Mouse (Mus musculus) forelimb bud, embryonic 11.5 days (tissue): Measurements from ENCODE around the gene Mcm9.
A peak's percentile ranks its signal among the peaks of the same experiment; 100 is the strongest.

Source experiments
- DNase-seq: peaks from one replicate; pipeline ENCODE4 v3.0.0-alpha.2; 2012; ENCODE audit warnings: low read depth, low spot score

Gene Mcm9

DNA sequence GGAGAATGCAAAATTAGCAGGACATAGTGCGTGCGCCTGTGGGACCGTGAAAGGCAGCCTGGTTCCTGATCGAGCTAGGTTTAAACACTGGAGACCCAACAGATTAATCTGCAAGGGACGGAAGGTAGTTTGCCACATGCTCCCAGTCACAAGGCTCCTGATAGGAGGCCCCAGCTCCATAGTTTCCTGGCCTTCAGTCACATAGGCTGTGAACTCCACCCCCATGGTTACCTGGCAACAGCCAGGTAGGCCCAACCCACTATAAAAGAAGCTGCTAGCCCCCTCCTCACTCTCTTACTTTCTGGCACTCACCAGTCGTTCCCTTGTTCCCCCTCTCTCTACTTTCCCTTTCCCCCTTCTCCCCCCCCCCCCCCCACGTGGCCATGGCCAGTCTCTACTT is 50.1 kb downstream of the Mcm9 start:
- DNase-seq = peak; percentile 30

DNA sequence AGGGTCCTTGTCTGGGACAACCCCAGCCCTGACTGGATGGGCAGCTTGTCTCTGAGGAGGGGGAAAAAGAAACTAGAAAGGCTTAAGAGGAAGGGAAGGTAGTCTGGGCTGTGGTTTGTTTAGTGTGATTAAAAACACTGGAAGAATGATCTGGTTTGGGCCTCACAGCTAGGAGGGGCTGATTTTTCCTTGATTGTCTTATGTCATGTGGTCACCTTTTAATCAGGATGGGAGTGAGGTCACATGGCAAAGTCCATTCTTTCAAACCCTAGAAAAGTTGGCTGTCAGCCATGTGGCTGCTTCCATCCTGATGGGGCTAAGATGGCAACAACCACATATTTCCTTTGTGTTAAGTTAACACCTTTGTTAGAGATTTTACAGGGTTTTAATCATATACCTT is 61.7 kb downstream of the Mcm9 start:
- no peak for DNase-seq

DNA sequence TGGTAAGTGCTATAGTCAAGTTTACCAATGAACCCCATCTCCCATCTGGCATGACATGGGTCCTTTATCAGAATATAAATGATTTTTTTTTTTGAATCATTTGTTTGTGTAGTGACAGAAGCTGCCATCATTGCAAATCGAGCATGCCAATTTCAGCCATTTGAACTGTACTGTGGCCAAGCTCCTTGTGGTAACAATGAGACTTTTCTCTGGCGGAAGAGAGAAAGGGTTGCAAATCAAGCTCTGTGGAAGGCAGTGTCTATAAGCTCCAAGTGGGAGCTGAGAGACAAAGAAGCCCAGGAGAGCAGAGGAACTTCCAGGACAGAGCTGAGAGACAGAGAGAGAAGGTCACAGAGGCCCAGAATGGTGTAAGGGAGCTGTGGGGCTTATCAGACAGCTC is 64.7 kb downstream of the Mcm9 start:
- DNase-seq = no peak

DNA sequence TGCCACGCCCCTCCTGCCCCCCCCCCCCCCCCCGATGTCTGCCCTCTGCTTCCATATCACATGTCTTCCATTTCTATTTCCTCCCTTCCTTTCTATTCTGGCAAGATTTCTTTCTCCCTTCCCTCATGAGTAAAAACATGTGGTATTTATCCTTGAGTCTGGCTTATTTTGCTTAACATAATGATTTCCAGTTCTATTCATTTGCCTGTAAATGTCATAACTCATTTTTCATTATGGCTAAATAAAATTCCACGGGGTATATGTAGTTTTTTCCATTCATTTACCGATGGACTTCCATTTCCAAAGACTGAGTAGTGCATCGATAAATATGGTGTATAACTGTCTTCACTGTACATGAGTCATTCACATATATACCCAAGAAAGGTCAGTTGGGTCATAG is 68.2 kb downstream of the Mcm9 start:
- DNase-seq = no peak

DNA sequence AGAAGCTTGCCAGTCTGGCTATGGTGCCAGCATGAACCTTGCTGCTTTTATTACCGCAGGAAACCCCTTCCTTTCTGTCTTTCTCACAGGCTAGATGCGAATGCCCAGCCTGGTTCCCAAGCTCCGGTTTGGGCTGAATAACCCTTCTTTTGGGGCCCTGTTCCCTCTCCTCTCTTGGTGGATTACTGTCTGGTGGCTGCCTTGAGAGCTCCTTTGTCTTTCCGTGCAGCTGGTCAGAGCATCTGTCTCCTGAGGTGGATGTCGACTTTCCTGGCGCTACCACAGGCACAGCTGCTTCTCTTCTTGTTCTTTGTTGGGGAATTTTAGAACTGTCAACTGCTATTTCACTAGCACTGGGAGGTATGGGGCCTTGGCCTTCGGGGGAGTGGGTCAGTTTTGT is 92.6 kb downstream of the Mcm9 start:
- DNase-seq = no peak

DNA sequence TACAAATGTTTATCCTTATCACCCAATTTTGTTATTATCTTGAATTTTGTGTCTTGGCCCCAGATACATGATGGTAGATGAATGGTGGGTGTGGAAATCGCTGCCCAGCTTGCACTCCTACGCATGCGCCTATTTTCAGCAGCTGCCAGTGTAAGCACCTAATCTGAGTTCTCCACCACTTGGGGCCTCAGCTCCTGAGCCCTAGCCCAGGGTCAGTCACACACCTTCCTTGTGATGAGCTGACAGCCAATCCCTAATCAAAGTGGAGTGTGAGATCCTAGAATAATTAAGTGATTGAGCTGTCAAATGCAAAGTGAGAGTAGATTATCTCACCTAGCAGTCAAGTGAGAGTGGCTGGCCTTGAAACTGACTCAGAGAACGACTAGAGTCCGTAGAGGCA is 97.9 kb downstream of the Mcm9 start:
- DNase-seq = no peak

DNA sequence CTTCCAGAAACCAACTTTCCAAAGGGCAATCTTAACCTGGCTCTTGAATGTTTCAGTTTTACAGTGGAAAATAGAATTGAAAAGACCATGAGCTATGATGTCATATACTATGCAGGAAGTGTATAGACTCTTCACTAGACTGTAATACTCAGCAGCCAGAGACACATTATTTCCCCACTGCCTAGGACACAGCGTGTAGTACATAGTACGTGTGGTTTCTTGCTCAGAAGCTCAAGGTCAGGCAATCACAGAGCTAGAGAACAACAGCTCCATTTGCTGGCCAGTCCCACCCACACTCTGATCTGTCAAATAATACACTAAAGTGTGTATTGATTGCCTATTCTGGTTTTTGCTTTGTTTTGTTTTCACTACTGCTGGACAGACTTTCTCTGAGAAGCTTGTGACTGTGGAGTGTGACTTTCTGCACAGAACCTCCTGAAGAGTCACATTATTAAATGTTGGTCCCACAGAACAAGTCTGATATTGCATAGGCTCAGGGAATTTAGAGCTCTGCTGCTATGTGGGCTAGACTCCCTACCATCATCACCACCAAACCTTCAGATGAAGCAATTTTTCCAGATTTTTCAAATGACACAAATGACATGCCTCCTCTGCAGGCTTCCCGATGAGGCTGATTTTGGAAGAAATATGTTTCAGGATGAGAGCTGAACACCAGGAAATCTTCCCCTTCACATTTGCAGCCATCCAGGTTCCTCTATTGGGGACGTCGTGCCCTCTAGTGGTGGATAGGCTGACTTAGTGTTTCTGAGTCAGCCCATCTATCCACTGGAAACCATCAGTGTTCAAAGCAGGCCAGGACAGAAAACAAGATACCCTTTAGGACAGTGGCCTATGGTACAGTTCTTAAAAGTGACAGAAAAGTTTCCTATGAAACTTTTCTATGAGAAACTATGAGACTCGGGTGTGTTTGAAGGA is 102.1 kb downstream of the Mcm9 start:
- DNase-seq = peak; percentile 53

DNA sequence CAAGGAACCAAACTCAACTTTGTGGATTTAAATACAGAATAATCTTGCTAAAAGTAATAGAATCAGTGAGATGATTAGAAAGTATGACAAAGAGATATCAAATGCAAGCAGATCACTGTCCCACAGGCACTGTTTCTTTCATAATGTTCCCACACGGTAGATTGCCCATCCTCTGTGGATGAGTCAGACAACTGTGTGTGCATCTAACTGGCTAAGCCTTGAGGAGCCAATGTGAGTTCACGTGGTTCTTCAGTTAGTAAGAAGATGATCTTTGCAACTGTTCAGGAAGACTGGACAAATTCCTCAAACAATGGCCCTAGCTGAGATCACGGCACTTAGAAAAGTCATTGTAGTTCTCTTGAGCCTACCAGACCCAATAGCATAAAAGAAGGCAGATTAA is 102.9 kb downstream of the Mcm9 start:
- no peak for DNase-seq

DNA sequence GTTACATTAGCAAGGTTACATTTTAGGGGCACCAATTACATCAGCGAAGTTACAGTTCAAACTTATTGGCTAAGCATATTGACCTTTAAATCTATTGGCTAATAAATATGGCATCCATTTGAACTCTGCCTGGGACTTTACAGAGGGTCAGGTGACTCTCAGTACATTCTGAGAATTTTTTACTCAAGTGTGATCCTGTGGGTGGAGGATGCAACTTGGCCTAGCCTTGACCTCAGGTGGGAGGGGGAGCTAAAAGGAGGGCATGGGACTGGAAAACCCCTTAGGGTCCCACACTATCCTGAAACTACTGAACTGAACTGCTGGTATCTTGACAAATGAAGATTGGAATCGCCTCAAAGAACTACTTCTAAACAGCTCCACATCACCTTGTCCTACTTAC is 103.9 kb downstream of the Mcm9 start:
- no peak for DNase-seq

DNA sequence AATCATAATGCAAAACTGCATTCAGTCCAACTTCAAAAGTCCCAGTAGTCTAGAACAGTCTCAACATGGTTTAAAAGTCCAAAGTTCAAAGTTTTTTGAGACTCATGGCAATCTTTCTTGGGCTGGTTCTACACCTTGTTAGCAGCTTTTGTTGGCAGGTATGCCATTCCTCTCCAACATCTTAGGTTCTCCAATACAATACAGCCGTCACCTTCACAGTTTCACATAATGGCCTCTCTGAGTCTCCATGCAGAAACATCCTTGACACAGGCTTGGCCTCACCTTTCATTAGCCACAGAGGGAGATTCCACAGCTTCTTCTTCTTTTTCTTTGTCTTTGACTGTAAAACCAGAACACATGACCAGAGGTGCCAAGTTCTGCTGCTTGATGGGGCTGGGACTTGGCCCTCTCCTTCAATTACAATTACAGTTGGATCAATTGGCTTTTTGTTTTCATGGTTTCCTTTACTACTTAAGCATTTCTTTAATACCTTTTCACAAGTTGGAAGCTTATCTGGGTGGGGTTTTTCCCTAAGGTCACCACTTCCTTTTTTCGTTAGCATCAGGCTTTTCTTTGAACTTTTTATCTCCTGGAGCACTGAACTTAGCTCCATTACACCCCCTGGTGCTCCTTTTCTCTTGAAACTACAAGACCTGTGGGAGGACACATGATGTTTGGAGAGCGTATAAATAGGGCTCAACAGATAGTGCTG is 104.8 kb downstream of the Mcm9 start:
- no peak for DNase-seq

DNA sequence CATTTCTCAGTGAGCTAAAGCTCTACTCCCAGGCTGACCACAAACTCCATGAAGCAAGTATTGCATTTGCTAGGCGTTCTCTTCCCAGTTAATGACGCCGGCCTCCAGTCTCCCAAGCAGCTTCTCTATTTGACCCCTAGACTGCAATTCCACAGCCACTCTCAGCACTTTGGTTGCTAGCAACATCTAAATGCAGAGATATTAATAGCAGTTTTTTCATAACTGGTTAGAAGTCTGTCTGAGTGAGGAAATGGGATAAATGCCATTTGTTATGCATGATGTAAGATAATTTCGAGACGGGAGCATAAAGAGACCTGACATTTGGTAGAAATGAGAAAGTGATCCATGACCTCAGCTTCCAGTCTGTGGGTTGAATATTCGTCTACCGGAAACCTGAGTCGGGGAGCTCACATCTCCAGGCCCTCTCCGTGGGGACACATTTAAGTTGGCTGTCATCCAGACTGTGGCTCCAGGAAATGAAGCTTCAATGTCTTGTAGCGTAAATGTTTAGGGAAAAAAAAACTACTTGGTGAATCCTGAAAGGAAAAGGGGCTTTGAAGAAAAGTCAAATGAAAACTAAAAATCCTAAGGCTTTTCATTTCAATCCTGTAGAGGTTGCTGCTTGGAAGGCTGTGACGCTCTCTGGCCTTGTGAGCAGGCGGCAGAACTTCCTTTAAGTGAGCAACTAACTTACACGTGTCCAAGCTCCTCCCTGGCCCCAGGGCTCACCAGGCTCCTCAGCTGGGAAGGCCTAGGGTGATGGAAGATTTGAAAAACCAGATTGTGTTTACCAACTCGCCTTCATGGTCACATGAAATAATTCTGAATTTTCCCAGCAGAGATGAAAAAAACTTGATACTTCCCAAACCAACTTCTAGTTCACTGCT is 110.9 kb downstream of the Mcm9 start:
- no peak for DNase-seq

DNA sequence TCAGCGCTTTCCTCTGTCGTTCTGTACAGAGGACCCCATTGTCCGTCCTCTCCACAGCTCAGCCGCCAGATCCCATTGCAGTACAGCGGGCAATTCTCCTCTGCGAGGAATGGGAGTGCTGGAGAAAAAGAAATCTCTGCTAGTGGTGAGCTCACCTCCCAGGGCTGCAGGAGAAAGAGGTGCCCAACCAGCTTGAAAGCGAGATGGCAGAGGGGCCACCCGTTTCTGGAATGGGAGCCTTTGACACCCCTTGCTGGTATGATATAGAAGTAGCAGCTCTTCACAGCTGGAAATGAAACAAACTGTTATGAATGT is 111.7 kb downstream of the Mcm9 start:
- DNase-seq = no peak

DNA sequence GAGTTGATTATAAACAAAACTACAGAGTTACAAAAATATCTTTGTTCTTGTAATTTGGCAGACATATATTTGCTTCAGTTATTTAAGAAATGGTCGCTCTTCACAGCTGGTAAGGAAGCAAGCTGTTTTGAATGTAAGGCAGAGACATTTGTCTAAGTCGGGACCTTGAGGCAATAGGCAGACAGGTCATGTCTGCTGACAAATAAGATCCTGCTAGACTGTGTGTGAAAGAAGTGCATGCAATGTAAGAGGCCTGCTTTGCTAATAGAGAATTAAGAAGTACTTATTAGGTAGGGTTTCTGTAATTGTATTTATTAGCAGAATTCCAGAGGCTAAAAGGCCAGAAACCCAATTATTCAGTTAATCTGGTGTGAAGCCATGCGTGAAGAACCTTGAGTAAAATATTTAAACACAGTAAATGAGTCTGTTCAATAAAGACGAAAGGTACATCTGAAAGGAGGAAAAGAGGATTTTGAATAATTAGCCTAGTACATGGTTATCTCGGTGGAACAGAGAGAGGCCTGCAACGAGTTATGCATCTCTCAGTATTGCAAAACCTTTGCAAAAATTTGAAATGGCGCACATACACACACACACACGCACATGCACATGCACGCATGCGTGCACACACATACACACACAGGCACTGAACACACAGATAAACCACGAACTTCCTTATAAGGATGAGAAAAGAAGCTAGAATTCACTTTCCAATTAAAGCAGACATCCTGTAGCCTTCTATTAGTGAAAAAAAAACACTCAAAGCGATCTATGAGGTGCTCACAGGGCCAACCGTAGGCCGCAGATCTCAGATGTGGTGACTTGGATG is 112.3 kb downstream of the Mcm9 start:
- DNase-seq = no peak

DNA sequence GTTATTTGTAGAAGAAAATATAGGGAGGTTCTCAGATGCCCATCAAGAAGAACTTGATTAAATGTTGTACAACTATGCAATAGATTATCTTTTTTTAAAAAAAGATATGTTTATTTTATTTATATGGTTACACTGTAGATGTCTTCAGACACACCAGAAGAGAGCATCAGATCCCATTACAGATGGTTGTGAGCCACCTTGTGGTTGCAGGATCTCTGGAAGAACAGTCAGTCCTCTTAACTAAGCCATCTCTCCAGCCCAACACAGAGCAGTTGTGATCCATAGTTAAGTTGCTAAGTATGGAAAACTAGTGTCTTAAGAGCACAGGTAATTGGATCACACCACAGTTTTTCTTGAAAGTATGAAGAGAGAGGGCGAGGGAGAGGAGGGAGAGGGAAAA is 117.7 kb downstream of the Mcm9 start:
- DNase-seq = no peak

DNA sequence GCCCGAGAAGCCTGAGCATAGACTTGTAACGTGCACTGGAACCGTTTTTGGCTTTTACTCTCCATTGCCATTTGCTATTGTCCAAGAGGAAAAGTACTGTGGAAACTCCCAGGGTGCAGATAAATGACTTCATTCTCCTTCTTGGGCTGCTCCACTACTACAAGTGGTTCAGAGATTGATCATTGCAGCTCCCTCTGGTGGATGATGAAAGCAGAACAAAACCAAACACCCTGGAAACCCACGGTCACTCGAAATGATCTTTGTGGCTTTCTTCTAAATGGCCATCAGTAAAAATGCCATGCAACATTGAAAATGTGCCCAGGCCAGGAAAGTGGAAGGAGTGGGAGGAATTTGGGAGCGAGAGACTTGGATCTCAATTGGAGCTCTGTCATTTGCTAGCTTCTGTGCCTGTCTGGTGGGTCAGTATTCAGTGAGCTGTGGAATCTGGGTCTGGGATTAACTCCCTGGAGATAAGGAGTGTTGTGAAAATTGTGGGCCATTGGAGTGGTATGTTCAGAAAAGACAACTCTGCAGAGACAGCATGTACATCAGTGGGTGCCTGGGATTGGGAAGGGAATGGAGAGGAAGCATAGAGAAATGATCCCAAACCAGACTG is 121.0 kb downstream of the Mcm9 start:
- DNase-seq = peak; percentile 65

DNA sequence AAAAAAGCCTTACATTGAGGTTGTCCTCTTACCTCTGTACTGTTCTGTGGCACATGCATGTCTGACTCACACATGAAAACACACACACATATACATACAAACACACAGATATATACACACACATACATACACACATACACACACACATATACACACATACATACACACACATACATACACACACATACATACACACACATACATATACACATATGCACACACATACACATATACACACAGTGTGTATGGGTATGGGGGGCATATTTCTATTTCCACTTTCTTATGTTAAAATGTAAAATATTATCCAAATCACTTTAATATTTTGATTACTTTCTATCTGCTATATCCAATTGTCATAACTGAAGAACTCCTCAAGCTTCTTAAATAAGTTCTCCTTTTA is 121.6 kb downstream of the Mcm9 start:
- no peak for DNase-seq

DNA sequence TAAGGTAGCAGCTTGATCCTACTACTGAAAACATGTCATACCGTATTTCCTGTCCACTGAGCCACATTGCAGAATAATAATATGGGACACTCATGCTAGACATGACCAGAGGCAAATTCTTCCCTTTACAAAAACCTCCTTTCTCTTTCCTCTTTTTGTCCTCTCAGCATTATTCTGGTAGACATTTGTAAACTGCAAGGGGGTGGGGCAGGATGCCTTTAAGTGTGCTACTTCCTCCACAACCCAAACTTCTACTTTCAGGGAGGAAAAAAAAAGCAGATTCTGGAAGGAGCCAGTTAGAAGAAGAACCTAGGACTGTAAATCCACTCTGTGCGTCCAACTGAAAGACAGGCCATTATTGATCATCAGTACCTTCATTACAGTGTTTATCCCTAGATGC is 124.7 kb downstream of the Mcm9 start:
- DNase-seq = no peak

DNA sequence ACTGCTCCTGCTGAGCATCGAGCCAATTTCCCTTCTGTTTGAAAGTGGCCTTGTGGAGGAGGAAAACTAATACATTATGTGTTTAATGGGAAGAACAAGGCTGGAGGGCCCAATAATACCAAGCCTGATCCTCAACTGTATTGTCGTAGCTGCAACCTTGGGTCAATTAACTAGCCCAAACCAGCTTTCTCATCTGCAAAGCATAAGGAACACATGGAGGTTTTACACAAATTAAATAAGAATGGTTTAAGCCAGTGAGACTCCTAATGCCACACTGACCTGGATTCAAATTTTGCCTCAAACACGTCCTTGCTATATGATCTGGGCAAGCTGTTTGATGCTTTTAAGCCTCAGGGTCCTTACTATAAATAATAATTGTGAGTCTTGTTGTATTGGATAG is 125.2 kb downstream of the Mcm9 start:
- DNase-seq = peak; percentile 43

DNA sequence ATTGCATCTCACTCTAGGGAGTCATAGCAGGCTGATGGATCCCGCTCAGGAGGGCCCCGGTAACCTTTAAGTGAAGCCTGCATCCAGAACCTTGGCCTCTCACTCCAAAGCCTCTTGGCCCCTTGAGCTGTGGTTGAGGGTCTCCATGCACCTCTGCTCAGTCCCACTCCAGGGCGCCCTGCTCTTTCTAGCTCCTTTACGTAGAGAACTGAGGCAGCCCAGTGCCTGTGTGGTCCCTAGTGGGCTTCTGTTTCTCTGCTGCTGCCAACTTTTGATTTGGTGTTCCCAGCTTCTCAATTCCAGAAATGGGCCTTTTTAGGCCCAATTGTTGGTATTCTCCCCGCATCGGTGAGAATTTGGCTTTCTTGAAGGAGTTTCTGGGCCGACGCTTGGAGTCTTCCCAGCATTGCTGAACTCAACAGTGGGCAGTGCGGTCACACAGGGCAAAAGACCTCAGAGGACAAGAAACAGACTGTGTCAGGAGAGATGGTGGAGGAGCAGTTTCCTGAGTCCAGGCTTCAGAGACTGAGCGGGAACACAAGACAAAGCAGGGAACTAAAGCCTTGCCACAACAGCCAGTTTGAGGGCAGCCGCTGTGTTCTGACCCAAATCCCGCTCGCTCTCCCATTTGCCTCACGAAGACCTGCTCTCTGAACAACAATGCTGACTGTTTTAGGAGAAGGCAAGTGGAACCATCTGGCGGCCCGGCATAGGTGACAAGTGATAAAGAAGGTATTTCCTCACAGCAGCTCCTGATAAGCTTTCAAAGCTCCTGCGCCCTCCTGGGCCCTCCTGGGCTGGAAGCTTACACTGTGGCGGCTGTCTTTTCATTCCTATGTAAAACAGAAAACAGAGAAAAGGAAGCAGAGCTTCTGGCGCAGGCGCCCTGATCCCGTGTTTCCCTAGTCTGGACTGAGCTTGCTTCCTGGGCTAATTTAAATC is 127.1 kb downstream of the Mcm9 start:
- peak; percentile 45 for DNase-seq

DNA sequence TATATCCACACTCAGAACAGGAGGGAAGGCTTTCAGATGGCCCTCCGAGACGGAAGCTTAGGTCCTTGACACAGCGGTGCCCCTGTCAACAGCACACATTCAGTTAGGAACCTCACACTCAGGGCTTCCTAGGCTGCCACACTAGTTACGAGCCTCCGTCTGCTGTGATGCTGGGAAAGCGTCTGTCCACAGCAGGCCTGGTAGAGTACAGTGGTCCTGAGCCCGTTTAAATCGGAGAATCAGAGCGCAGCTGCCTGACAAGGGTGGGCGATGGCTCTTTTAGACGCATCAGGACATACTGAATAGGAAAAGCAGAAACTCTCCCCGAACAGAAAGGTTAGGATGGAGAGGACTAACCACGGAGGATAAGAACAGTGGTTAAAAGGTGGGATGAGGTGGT is 127.8 kb downstream of the Mcm9 start:
- DNase-seq = no peak
